Mouse (Mus musculus) kidney, embryonic 15.5 days (tissue): ENCODE measurements around the gene Dgka. TPM values are rescaled to one million over a fixed set of nuclear protein-coding genes. Genes with fewer than 3 reads are reported as not detected.

Experiments used
- ATAC-seq: fragments of 200-750 bp; cut with Nextera tagmentation; replicated peaks from 2 replicates; pipeline ENCODE4 v1.8.0; 2017; ENCODE audit warnings: moderate TSS enrichment; ENCODE audit not compliant: low FRiP score
- H3K27ac ChIP-seq: fragments of 300-500 bp; sonication (generic); 2 replicates; pipeline ENCODE4 v1.5.1; 2015; ENCODE audit warnings: mild to moderate bottlenecking, inconsistent platforms
- H3K27me3 ChIP-seq: fragments of 300-500 bp; sonication (generic); 2 replicates; pipeline ENCODE4 v1.6.1; 2015; ENCODE audit warnings: inconsistent platforms
- H3K36me3 ChIP-seq: fragments of 300-500 bp; sonication (generic); 2 replicates; pipeline ENCODE4 v1.6.1; 2015; ENCODE audit warnings: inconsistent platforms
- H3K4me1 ChIP-seq: fragments of 300-500 bp; sonication (generic); 2 replicates; pipeline ENCODE4 v1.6.1; 2015; ENCODE audit warnings: inconsistent platforms
- H3K4me2 ChIP-seq: fragments of 300-500 bp; sonication (generic); 2 replicates; pipeline ENCODE4 v1.6.1; 2015; ENCODE audit warnings: moderate library complexity, mild to moderate bottlenecking, inconsistent platforms
- H3K4me3 ChIP-seq: fragments of 300-500 bp; sonication (generic); replicated peaks from 2 replicates; pipeline ENCODE4 v1.5.1; 2015; ENCODE audit warnings: mild to moderate bottlenecking, inconsistent platforms
- H3K9ac ChIP-seq: fragments of 300-500 bp; sonication (generic); 2 replicates; pipeline ENCODE4 v1.6.1; 2015; ENCODE audit warnings: mild to moderate bottlenecking, inconsistent platforms
- H3K9me3 ChIP-seq: fragments of 300-500 bp; sonication (generic); replicated peaks from 2 replicates; pipeline ENCODE4 v1.6.1; 2016; ENCODE audit warnings: inconsistent platforms
- WGBS: fragments of 180-500 bp; shearing (Covaris S2); methylation state at CpG from one replicate; pipeline ENCODE4 v1.1.7; 2015; ENCODE audit warnings: mixed read lengths; 5-methylcytosine and 5-hydroxymethylcytosine counted together
- polyA plus RNA-seq: library from polyadenylated mRNA; unstranded; fragments of >200 nt; fragmentation: Nextera tagmentation; extraction: Ambion mirVana; gene quantifications from 2 replicates; pipeline ENCODE4 v1.2.1, GENCODE M21; 2015

The Dgka gene
- polyA plus RNA-seq = 5.9 and 6.0 TPM in 2 replicates

GRCm38 (mm10) chr10:128744680-128745601 lies at the start of gene Dgka:
Gene Dgka, minus strand, starts transcription at chr10:128744855.
- Histone ChIP-seq H3K9me3 (no peaks in the 10 kb centered on the region), H3K4me3 (peak within 1 kb of the TSS; percentile 68), H3K9ac (peak within 1 kb of the TSS; percentile 71), H3K36me3 (no peaks in the 10 kb centered on the region), H3K4me1 (peaks cover 38% of the 10 kb centered on the region), H3K4me2 (peak within 1 kb of the TSS; percentile 94), H3K27ac (peak within 1 kb of the TSS; percentile 56), H3K27me3 (peaks cover 20% of the 10 kb centered on the region)
- WGBS = 25% methylated on average over 18 of the region's 18 CpGs
- no peak for ATAC-seq

DNA sequence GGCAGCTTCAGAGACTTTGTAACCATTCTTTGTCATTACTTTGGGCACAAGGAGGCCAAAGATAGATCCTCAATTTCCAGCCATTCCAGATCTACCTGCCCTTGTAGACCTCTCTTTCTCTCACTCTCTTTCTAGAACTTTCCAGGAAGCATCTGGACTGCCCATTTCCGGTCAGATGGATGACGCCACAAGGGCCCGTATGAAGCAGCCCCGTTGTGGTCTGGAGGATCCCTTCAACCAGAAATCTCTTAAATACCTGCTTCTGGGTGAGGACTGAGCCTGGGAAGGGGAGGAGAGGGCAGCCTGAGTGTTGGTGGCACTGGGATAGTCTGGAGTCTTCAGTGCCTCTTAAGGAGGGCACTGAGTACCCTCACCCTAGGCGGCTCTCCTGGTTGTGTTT lies 49.7 kb upstream of the Dgka start:
- Histone ChIP-seq H3K27ac (no peak overlapping the region), H3K4me3 (no peak overlapping the region), H3K4me1 (no peaks in the 10 kb centered on the region), H3K9ac (no peak overlapping the region), H3K36me3 (peaks cover 5% of the 10 kb centered on the region; the same call in 1 of the 2 replicates), H3K9me3 (no peaks in the 10 kb centered on the region), H3K4me2 (no peak overlapping the region), H3K27me3 (no peaks in the 10 kb centered on the region)
- ATAC-seq = no peak
- WGBS = 90% methylated on average over 5 of the region's 5 CpGs

- no peak overlapping the region for H3K9ac ChIP-seq
- no peak overlapping the region for H3K27ac ChIP-seq
- H3K27me3 ChIP-seq = no peaks in the 10 kb centered on the region
- 94% methylated on average over 1 of the region's 1 CpGs for WGBS
- no peak overlapping the region for H3K4me2 ChIP-seq
- H3K4me3 ChIP-seq = no peak overlapping the region
- ATAC-seq = no peak
- no peaks in the 10 kb centered on the region for H3K4me1 ChIP-seq
- H3K9me3 ChIP-seq = no peaks in the 10 kb centered on the region
- H3K36me3 ChIP-seq = no peaks in the 10 kb centered on the region
Measured at GRCm38 (mm10) chr10:128793258-128793657, 48.6 kb upstream of the Dgka start.

- Histone ChIP-seq H3K4me3 (no peak overlapping the region), H3K27ac (no peak overlapping the region), H3K9ac (no peak overlapping the region), H3K4me1 (no peaks in the 10 kb centered on the region), H3K9me3 (no peaks in the 10 kb centered on the region), H3K36me3 (no peaks in the 10 kb centered on the region), H3K4me2 (no peak overlapping the region), H3K27me3 (no peaks in the 10 kb centered on the region)
- no peak for ATAC-seq
Measured at GRCm38 (mm10) chr10:128792041-128792440, 47.4 kb upstream of the Dgka start.

DNA sequence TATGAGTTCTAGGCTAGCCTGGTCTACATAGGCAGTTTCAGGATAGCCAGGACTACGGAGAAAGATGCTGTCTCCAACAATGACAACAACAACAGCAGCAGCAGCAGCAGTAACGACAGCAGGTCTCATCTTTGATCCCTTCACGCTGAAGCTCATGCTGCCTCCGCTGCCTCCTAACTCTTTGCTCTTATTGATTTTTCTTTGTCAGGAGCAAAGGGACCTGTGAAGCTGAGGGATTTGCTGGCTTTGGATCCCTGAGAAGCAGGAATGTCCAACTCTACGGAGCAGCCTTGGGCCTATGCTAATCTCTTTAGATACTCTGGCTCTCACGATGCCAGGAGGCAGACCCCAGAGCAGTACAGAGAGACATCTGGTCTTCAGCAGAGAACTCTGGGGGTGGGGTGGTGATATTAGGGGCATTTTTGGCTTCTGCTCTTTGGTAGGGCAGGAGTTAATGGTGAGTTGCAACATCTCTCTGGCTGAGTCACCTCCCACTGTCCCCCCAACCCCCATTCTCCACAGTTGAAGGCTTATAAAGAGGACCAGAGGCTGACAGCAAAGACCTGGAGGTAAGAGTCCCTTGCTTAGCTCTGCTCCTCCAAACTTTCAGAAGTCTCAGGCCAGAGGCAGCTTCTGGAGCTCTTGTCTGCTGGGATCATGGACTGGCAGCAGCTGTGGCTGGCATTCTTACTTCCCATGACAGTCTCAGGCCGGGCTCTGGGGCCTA lies 45.9 kb upstream of the Dgka start, which contains the start of gene Mmp19:
TSS of gene Mmp19 (plus strand) at position 513 of the 727 bp plus-strand sequence.
- no peak within 1 kb of the TSS for H3K4me2 ChIP-seq
- no peaks in the 10 kb centered on the region for H3K9me3 ChIP-seq
- peaks cover 2% of the 10 kb centered on the region; the same call in 1 of the 2 replicates for H3K27me3 ChIP-seq
- H3K36me3 ChIP-seq = no peaks in the 10 kb centered on the region
- H3K4me1 ChIP-seq = no peaks in the 10 kb centered on the region
- H3K9ac ChIP-seq = no peak within 1 kb of the TSS
- no peak within 1 kb of the TSS for H3K4me3 ChIP-seq
- no peak within 1 kb of the TSS for H3K27ac ChIP-seq
- WGBS = 79% methylated on average over 7 of the region's 7 CpGs
- no peak for ATAC-seq

DNA sequence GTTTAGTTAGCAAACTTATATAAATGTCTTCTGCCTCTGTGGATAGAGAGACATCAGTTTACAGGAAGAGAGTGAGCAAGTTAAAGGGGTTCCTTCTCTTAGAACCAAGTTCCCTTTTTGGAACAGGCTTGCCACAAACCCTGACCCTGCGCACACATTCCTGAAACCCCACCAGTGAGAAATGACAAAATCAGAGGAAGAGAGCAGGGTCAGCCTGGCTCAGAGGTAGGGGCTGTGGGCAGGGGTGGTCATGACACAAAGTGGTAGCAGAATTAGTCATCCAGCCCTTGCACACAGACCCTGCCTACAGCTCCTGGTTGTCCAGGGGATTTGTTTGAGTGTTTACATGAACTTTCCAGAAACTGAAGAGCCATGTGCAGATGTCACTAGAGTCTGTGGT lies 35.5 kb upstream of the Dgka start:
- Histone ChIP-seq H3K36me3 (no peaks in the 10 kb centered on the region), H3K9ac (no peak overlapping the region), H3K4me1 (peaks cover 4% of the 10 kb centered on the region), H3K9me3 (peaks cover 9% of the 10 kb centered on the region), H3K27ac (no peak overlapping the region), H3K4me2 (no peak overlapping the region), H3K27me3 (no peaks in the 10 kb centered on the region), H3K4me3 (no peak overlapping the region)
- 90% methylated on average over 1 of the region's 1 CpGs for WGBS
- ATAC-seq = no peak

GRCm38 (mm10) chr10:128779011-128779795 lies 34.5 kb upstream of the Dgka start:
- Histone ChIP-seq H3K27ac (peak overlapping the region; percentile 89), H3K4me2 (peak overlapping the region; percentile 29), H3K9me3 (peaks cover 6% of the 10 kb centered on the region), H3K27me3 (no peaks in the 10 kb centered on the region), H3K4me3 (no peak overlapping the region), H3K9ac (no peak overlapping the region), H3K4me1 (peaks cover 4% of the 10 kb centered on the region), H3K36me3 (no peaks in the 10 kb centered on the region)
- peak; percentile 92; the same call in 1 of the 2 replicates for ATAC-seq
- WGBS = 30% methylated on average over 8 of the region's 8 CpGs

DNA sequence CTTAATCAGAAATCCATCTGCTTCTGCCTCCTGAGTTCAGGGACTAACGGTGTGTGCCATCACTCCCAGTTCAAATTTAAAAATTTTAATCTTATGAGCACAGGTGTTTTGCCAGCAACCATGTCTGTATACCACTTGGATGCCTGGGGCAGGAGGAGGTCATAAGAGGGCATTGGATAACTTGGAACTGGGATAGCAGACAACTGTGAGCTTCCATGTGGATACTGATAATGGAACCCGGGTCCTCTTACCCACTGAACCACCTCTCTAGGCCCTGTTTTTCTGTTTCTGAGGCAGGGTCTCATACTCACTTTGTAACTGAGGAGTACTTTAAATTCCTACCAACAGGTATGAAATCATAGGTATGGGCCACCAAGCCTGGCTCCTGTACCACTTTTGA lies 33.8 kb upstream of the Dgka start:
- no peak overlapping the region for H3K4me2 ChIP-seq
- H3K36me3 ChIP-seq = no peaks in the 10 kb centered on the region
- H3K4me3 ChIP-seq = no peak overlapping the region
- H3K27ac ChIP-seq = peak overlapping the region; percentile 89
- H3K4me1 ChIP-seq = peaks cover 4% of the 10 kb centered on the region
- no peak overlapping the region for H3K9ac ChIP-seq
- 95% methylated on average over 2 of the region's 2 CpGs for WGBS
- no peak for ATAC-seq
- H3K27me3 ChIP-seq = no peaks in the 10 kb centered on the region
- no peaks in the 10 kb centered on the region for H3K9me3 ChIP-seq

DNA sequence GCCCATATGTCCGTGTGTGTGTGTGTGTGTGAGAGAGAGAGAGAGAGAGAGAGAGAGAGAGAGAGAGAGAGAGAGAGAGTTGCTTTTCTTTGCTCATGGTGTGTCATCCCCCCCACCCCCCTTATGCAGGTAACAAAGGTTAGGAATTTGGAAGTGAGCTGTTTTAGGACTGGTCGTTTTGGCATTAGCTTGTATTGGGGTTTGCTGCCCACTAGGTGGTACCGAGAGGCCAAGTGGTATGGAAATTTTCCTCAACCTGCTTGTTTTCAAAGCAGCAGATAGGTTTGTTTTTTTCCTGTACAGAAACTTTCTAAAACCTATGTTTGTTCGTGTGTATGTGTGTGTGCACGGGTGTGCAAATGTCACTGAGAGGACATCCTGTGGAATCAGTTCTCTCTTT lies 29.0 kb upstream of the Dgka start:
- no peaks in the 10 kb centered on the region for H3K9me3 ChIP-seq
- H3K27me3 ChIP-seq = no peaks in the 10 kb centered on the region
- no peak overlapping the region for H3K27ac ChIP-seq
- H3K4me2 ChIP-seq = no peak overlapping the region
- H3K36me3 ChIP-seq = no peaks in the 10 kb centered on the region
- no peak overlapping the region for H3K4me3 ChIP-seq
- 36% methylated on average over 5 of the region's 5 CpGs for WGBS
- no peak for ATAC-seq
- no peak overlapping the region for H3K9ac ChIP-seq
- H3K4me1 ChIP-seq = no peaks in the 10 kb centered on the region; the same call in 1 of the 2 replicates

DNA sequence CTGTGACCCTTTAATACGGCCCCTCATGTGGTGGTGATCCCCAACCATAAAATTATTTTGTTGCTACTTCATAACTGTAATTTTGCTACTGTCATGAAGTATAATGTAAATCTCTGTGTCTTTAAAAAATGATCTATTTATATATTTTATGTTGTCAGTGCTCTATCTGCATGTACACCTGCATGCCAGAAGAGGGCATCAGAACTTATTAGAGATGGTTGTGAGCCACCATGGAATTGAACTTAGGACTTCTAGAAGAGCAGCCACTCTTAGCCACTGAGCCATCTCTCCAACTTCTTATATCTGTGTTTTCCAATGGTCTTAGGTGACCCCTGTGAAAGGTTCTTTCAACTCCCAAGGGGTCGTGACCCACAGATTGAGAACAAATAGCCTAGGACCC lies 28.2 kb upstream of the Dgka start:
- H3K27me3 ChIP-seq = no peaks in the 10 kb centered on the region
- ATAC-seq = no peak
- no peak overlapping the region for H3K4me2 ChIP-seq
- H3K4me1 ChIP-seq = no peaks in the 10 kb centered on the region
- H3K27ac ChIP-seq = no peak overlapping the region
- no peak overlapping the region for H3K4me3 ChIP-seq
- no peak overlapping the region for H3K9ac ChIP-seq
- no peaks in the 10 kb centered on the region for H3K9me3 ChIP-seq
- WGBS = 80% methylated on average over 2 of the region's 2 CpGs
- H3K36me3 ChIP-seq = peaks cover 4% of the 10 kb centered on the region

GRCm38 (mm10) chr10:128748252-128748864 lies 3.7 kb upstream of the Dgka start:
- peak overlapping the region; percentile 99 for H3K27ac ChIP-seq
- no peaks in the 10 kb centered on the region for H3K9me3 ChIP-seq
- H3K36me3 ChIP-seq = peaks cover 9% of the 10 kb centered on the region
- under 1% methylated on average over 37 of the region's 37 CpGs for WGBS
- H3K4me2 ChIP-seq = peak overlapping the region; percentile 89
- H3K4me1 ChIP-seq = peaks cover 35% of the 10 kb centered on the region
- ATAC-seq = peak; percentile 85
- H3K9ac ChIP-seq = peak overlapping the region; percentile 81
- H3K27me3 ChIP-seq = peaks cover 2% of the 10 kb centered on the region; the same call in 1 of the 2 replicates
- H3K4me3 ChIP-seq = peak overlapping the region; percentile 87
